Mouse (Mus musculus) limb, embryonic 11.5 days (tissue): Measurements from ENCODE around the gene Pakap. TPM values are rescaled to one million over a fixed set of nuclear protein-coding genes. Genes with fewer than 3 reads are reported as not detected.

Experiments used
- ATAC-seq: fragments of 200-750 bp; cut with Nextera tagmentation; 2 replicates; pipeline ENCODE4 v1.8.0; 2017; ENCODE audit warnings: low read depth; ENCODE audit not compliant: insufficient number of reproducible peaks, low FRiP score, low TSS enrichment
- DNase-seq: peaks from one replicate; pipeline ENCODE4 v3.0.0-alpha.2; 2015; ENCODE audit warnings: low spot score
- H3K27ac ChIP-seq: fragments of 300-500 bp; sonication (generic); replicated peaks from 2 replicates; pipeline ENCODE4 v1.5.1; 2014; ENCODE audit warnings: low read depth, mild to moderate bottlenecking, low read length
- H3K27me3 ChIP-seq: fragments of 300-500 bp; sonication (generic); 2 replicates; pipeline ENCODE4 v1.6.1; 2014; ENCODE audit warnings: mild to moderate bottlenecking, low read length, mixed read lengths; ENCODE audit not compliant: control insufficient read depth, insufficient read depth
- H3K36me3 ChIP-seq: fragments of 300-500 bp; sonication (generic); 2 replicates; pipeline ENCODE4 v1.6.1; 2014; ENCODE audit warnings: mild to moderate bottlenecking, low read length, moderate library complexity, mixed read lengths; ENCODE audit not compliant: control insufficient read depth, insufficient read depth
- H3K4me1 ChIP-seq: fragments of 300-500 bp; sonication (generic); 2 replicates; pipeline ENCODE4 v1.6.1; 2014; ENCODE audit warnings: low read length, mixed read lengths; ENCODE audit not compliant: control insufficient read depth, insufficient read depth
- H3K4me2 ChIP-seq: fragments of 300-500 bp; sonication (generic); 2 replicates; pipeline ENCODE4 v1.6.1; 2014; ENCODE audit warnings: low read depth, mild to moderate bottlenecking, moderate library complexity; ENCODE audit not compliant: severe bottlenecking
- H3K4me3 ChIP-seq: fragments of 300-500 bp; sonication (generic); 2 replicates; pipeline ENCODE4 v1.5.1; 2014; ENCODE audit warnings: low read depth, low read length
- H3K9ac ChIP-seq: fragments of 300-500 bp; sonication (generic); 2 replicates; pipeline ENCODE4 v1.6.1; 2014; ENCODE audit warnings: mild to moderate bottlenecking, low read length
- H3K9me3 ChIP-seq: fragments of 300-500 bp; sonication (generic); 2 replicates; pipeline ENCODE4 v1.6.1; 2016; ENCODE audit warnings: low read length; ENCODE audit not compliant: control insufficient read depth
- WGBS: fragments of 180-500 bp; shearing (Covaris S2); extraction: QIAGEN DNeasy Blood & Tissue Kit; methylation state at CpG from one replicate; pipeline ENCODE4 v1.1.7; 2014; 5-methylcytosine and 5-hydroxymethylcytosine counted together
- polyA plus RNA-seq: library from polyadenylated mRNA; unstranded; fragments of >200 nt; fragmentation: Nextera tagmentation; extraction: Ambion mirVana; gene quantifications from 2 replicates; pipeline ENCODE4 v1.2.1, GENCODE M21; 2014

The Pakap gene
- polyA plus RNA-seq, 1 experiment from 2014 or later = 32.6 TPM

DNA sequence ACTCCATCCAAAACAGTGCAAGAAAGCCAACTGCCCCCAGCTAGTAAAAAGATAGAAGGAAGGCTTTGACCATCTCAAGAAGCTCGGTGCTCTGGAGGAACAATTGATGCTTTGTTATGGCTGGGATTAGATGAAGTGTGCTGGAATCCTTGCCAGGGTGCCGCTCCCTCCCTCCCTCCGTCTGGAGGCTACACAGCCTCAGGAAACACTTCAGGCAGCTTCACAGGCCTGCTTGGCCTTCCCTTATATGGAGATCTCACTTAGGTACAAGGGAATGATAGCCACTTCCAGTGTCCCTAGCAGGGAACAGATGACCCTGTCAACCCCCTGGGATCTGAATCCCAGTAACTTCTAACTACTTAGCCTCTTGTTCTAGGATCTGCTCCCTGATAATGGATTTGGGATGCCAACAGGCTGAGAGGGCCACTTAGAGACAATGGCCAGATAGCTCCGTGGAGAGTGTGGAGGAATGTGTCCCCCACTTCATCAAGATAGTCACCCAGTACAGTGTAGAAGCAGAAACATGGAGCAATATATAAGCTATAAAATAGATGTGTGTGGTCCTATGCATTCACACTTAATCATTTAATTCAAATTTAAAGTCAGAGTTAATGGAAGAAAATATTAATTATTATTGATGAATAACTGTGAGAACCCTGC lies 29.8 kb upstream of the Pakap start:
- Histone ChIP-seq H3K4me1 (peaks cover 8% of the 10 kb centered on the region; the same call in 1 of the 2 replicates), H3K4me3 (no peak overlapping the region), H3K9ac (no peak overlapping the region), H3K27me3 (no peaks in the 10 kb centered on the region), H3K9me3 (no peaks in the 10 kb centered on the region), H3K27ac (peak overlapping the region; percentile 60), H3K36me3 (no peaks in the 10 kb centered on the region), H3K4me2 (no peak overlapping the region)
- DNase-seq = peak; percentile 51
- 12% methylated on average over 4 of the region's 4 CpGs for whole genome bisulfite sequencing
- no peak for ATAC-seq

DNA sequence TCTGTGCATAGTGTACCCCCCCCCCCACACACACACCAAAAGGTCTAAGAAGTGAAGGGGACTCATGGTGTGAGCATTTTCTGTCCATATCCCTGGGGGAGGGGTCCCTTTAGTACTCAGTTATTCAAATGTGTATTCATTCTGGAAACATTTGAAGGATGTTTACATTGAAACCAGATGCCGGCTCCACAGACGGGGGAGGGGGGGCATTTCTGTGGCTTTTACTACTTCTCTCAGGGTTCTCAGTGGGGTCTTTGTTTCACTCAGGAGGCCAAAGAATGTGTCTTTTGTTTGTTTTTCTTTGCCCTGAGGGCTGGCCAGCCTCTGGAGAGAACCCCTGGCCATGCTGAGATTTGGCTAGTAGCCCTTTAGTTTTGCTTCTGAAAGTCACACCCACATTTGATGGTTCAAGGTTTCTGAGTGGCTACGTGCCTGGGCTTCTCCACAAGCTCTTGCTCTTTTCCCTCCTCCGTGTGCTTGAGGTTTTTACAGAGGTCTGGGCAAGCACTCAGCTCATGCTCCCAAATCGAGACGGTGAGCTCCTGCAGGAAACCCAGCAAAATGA lies 24.2 kb upstream of the Pakap start:
- Histone ChIP-seq H3K36me3 (no peaks in the 10 kb centered on the region), H3K4me2 (no peak overlapping the region), H3K4me1 (no peaks in the 10 kb centered on the region), H3K9me3 (no peaks in the 10 kb centered on the region), H3K27me3 (no peaks in the 10 kb centered on the region), H3K4me3 (no peak overlapping the region), H3K9ac (no peak overlapping the region), H3K27ac (peak overlapping the region; percentile 92)
- DNase-seq (peak; percentile 83), ATAC-seq (peak; percentile 89)
- 6% methylated on average over 6 of the region's 6 CpGs for WGBS

- no peaks in the 10 kb centered on the region for H3K36me3 ChIP-seq
- WGBS = 88% methylated on average over 7 of the region's 7 CpGs
- no peak for DNase-seq
Observed at GRCm38 (mm10) chr4:57547785-57548184, 20.2 kb upstream of the Pakap start.

DNA sequence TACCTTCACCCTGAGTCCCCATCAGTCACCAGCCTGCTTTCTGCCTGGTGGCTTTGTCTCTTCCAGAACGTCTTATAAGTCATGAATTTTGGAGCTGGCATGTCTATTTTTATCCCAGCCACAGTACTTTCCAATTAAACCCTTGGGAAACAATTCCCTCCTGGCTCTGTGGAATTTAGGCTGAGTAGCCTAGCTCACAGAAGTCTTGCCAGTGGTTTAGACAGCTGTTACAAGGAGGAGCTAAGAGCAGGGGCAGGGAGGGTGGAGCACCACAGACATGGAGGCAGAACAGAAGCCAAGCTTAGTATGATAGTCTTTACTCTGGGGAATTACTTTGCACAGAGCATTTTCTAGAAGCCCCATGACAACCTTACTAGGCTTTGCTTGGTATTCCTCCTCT lies 17.8 kb upstream of the Pakap start:
- DNase-seq = no peak
- Histone ChIP-seq H3K36me3 (no peaks in the 10 kb centered on the region), H3K27ac (no peak overlapping the region), H3K4me2 (no peak overlapping the region), H3K9me3 (no peaks in the 10 kb centered on the region), H3K4me1 (no peaks in the 10 kb centered on the region; the same call in 1 of the 2 replicates), H3K4me3 (no peak overlapping the region), H3K9ac (no peak overlapping the region), H3K27me3 (no peaks in the 10 kb centered on the region)
- no peak for ATAC-seq
- WGBS = 3% methylated on average over 1 of the region's 1 CpGs

More at GRCm38 (mm10) chr4:57547785-57548184, 20.2 kb upstream of the Pakap start:
- no peak overlapping the region for H3K4me3 ChIP-seq
- H3K9me3 ChIP-seq = no peaks in the 10 kb centered on the region
- ATAC-seq = no peak
- H3K9ac ChIP-seq = no peak overlapping the region
- H3K4me1 ChIP-seq = no peaks in the 10 kb centered on the region; the same call in 1 of the 2 replicates
- no peaks in the 10 kb centered on the region for H3K27me3 ChIP-seq
- H3K4me2 ChIP-seq = no peak overlapping the region
- no peak overlapping the region for H3K27ac ChIP-seq

DNA sequence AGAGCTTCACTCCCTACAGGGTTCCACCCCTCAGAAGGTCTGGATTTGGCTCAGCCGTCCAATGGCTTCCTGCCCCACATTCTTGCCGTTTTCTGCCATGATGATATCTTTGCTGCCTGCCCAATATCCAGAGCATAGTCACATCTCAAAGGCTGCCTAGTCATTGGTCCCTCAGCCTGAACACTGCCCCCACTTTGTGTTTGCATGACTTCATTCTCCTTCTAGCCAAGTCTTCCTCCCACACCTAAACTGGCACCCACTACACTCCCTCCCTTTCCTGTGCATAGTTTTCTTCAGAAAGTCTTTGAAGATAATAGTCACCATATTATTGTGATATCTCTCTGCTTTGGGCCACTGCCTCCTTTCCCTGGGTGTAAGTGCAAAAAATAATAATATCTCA lies 10.9 kb upstream of the Pakap start:
- Histone ChIP-seq H3K36me3 (no peaks in the 10 kb centered on the region), H3K4me1 (peaks cover 6% of the 10 kb centered on the region; the same call in 1 of the 2 replicates), H3K4me3 (no peak overlapping the region), H3K4me2 (no peak overlapping the region), H3K9me3 (no peaks in the 10 kb centered on the region), H3K27me3 (no peaks in the 10 kb centered on the region), H3K27ac (peak overlapping the region; percentile 47; the same call in 1 of the 2 replicates), H3K9ac (no peak overlapping the region)
- WGBS = 80% methylated on average over 2 of the region's 2 CpGs
- no peak for ATAC-seq
- no peak for DNase-seq

DNA sequence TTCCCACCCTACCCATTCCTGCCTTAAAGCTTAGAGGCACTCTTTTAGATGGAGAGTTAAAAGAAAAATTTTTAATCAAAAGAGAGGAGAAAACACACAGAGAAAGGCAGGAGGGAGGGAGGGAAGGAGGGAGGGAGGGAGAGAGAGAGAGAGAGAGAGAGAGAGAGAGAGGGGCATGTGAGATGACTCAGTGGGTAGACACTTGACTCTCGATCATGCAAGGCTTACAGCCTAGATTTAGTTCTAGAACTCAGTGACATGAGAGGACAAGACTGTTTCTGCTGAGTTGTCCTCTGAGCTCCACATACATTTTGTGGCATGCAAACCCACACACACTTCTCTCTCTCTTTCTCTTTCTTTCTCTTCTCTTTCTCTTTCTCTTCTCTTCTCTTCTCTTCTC lies 8.5 kb upstream of the Pakap start:
- WGBS = 89% methylated on average over 1 of the region's 1 CpGs
- no peak overlapping the region for H3K4me2 ChIP-seq
- no peaks in the 10 kb centered on the region for H3K27me3 ChIP-seq
- no peak for ATAC-seq
- DNase-seq = no peak
- no peak overlapping the region for H3K27ac ChIP-seq
- H3K9ac ChIP-seq = no peak overlapping the region
- no peaks in the 10 kb centered on the region for H3K9me3 ChIP-seq
- H3K36me3 ChIP-seq = no peaks in the 10 kb centered on the region
- no peak overlapping the region for H3K4me3 ChIP-seq
- peaks cover 6% of the 10 kb centered on the region; the same call in 1 of the 2 replicates for H3K4me1 ChIP-seq

GRCm38 (mm10) chr4:57560010-57560409 lies 8.0 kb upstream of the Pakap start:
- Histone ChIP-seq H3K4me3 (no peak overlapping the region), H3K9ac (no peak overlapping the region), H3K4me1 (peaks cover 6% of the 10 kb centered on the region; the same call in 1 of the 2 replicates), H3K4me2 (no peak overlapping the region), H3K36me3 (no peaks in the 10 kb centered on the region), H3K27ac (no peak overlapping the region), H3K27me3 (no peaks in the 10 kb centered on the region), H3K9me3 (no peaks in the 10 kb centered on the region)
- WGBS = 56% methylated on average over 3 of the region's 3 CpGs
- ATAC-seq (peak; percentile 60; the same call in 1 of the 2 replicates), DNase-seq (no peak)

- Histone ChIP-seq H3K4me3 (no peak overlapping the region), H3K27ac (no peak overlapping the region), H3K4me1 (peaks cover 6% of the 10 kb centered on the region; the same call in 1 of the 2 replicates), H3K4me2 (no peak overlapping the region), H3K36me3 (no peaks in the 10 kb centered on the region), H3K27me3 (no peaks in the 10 kb centered on the region), H3K9ac (no peak overlapping the region), H3K9me3 (no peaks in the 10 kb centered on the region)
- 89% methylated on average over 6 of the region's 6 CpGs for WGBS
- ATAC-seq (no peak), DNase-seq (no peak)
Observed at GRCm38 (mm10) chr4:57561055-57561454, 6.9 kb upstream of the Pakap start.
